Mouse (Mus musculus): ENCODE measurements around the gene Akap6. TPM values are rescaled to one million over a fixed set of nuclear protein-coding genes. Genes with fewer than 3 reads are reported as not detected.

The Akap6 gene
- polyA plus RNA-seq, 1 experiment from 2014 or later: 0.04 TPM

DNA sequence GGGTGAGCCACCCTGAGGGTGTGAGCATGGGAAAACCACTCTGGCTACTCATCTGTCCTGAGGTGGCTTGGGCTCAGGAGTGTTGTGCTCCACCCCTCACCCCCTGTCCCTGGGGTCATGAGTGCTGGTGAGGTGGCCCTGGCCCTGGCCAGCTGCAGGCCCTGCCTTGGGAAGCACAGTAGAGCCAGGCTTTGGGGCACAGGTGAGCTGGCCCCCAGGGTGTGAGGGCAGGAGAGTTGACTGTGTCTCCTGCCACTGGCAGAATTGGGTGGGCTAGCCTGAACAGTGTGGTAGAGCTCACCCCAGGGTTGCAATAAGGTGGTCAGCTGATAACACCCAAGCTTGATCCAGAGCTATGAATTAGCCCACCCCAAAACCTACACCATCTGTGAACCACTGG is 86.0 kb downstream of the Akap6 start:
- Histone ChIP-seq H3K4me2 (ENCODE audit: low read depth, low read length) (no peak overlapping the region), H3K4me1 (ENCODE audit: control insufficient read depth, low read depth, low read length) (no peaks in the 10 kb centered on the region), H3K36me3 (ENCODE audit: control insufficient read depth, insufficient read depth) (no peaks in the 10 kb centered on the region), H3K9ac (ENCODE audit: low read depth, low read length) (no peak overlapping the region), H3K27ac (ENCODE audit: low read length) (no peak overlapping the region), H3K4me3 (ENCODE audit: low read depth, low read length) (no peak overlapping the region), H3K9me3 (replicated peaks; ENCODE audit: control insufficient read depth, low read length) (no peaks in the 10 kb centered on the region), H3K27me3 (ENCODE audit: control insufficient read depth, insufficient read depth, low read depth, low read length) (no peaks in the 10 kb centered on the region)
- no peak for ATAC-seq (ENCODE audit: low read depth)

GRCm38 (mm10) chr12:52790350-52790768 is 91.2 kb downstream of the Akap6 start:
- Histone ChIP-seq H3K36me3 (ENCODE audit: control insufficient read depth, insufficient read depth) (no peaks in the 10 kb centered on the region), H3K9ac (ENCODE audit: low read depth, low read length) (no peak overlapping the region), H3K9me3 (replicated peaks; ENCODE audit: control insufficient read depth, low read length) (no peaks in the 10 kb centered on the region), H3K27ac (ENCODE audit: low read length) (no peak overlapping the region), H3K27me3 (ENCODE audit: control insufficient read depth, insufficient read depth, low read depth, low read length) (no peaks in the 10 kb centered on the region), H3K4me1 (ENCODE audit: control insufficient read depth, low read depth, low read length) (no peaks in the 10 kb centered on the region), H3K4me2 (ENCODE audit: low read depth, low read length) (no peak overlapping the region), H3K4me3 (ENCODE audit: low read depth, low read length) (no peak overlapping the region)
- no peak for ATAC-seq (ENCODE audit: low read depth)
- 18% methylated on average over 8 of the region's 8 CpGs for WGBS (ENCODE audit: insufficient replicate concordance)

GRCm38 (mm10) chr12:52794131-52794530 is 94.9 kb downstream of the Akap6 start:
- no peak overlapping the region for H3K9ac ChIP-seq (ENCODE audit: low read depth, low read length)
- no peaks in the 10 kb centered on the region for H3K4me1 ChIP-seq (ENCODE audit: control insufficient read depth, low read depth, low read length)
- no peak overlapping the region for H3K4me3 ChIP-seq (ENCODE audit: low read depth, low read length)
- H3K27me3 ChIP-seq (ENCODE audit: control insufficient read depth, insufficient read depth, low read depth, low read length): no peaks in the 10 kb centered on the region
- H3K27ac ChIP-seq (ENCODE audit: low read length): no peak overlapping the region
- H3K36me3 ChIP-seq (ENCODE audit: control insufficient read depth, insufficient read depth): no peaks in the 10 kb centered on the region
- no peak overlapping the region for H3K4me2 ChIP-seq (ENCODE audit: low read depth, low read length)
- ATAC-seq (ENCODE audit: low read depth): no peak
- no peaks in the 10 kb centered on the region for H3K9me3 ChIP-seq (replicated peaks; ENCODE audit: control insufficient read depth, low read length)
- 68% methylated on average over 4 of the region's 4 CpGs for WGBS (ENCODE audit: insufficient replicate concordance)

DNA sequence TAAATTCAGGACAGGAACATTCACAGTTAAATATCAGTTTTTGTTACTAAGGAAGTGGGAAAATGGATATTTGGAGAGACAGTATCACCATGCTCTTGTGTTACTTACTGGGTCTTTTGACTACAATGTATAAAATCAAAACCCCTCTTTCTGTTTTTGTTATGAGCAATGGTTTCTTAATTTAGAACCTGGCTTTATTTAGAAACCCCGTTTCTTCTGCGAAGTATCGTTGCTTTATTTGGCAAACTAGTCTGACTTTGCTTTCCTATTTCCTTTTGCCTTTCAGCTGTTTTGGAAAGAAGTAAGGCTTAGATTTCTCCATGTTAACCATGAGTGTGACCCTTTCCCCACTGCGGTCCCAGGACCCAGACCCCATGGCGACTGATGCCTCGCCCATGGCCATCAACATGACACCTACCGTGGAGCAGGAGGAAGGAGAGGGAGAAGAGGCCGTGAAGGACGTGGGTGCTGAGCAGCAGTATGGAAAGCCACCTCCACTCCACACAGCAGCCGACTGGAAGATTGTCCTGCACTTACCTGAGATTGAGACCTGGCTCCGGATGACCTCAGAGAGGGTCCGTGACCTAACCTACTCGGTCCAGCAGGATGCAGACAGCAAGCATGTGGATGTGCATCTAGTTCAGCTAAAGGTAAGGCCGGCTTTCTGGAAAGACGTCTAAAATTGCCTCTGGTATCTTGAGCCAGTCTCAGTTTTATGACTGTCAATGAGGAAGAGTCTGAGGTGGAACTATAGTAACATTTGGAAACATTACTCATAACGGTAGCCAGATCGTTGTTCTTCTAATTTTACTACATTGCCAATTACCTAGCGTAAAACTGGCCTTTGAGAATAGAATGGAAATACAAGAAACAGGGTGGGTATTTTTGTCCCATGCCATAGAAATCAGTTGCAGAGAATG is 96.6 kb downstream of the Akap6 start:
- Histone ChIP-seq H3K4me1 (ENCODE audit: control insufficient read depth, low read depth, low read length) (no peaks in the 10 kb centered on the region), H3K9ac (ENCODE audit: low read depth, low read length) (no peak overlapping the region), H3K4me3 (ENCODE audit: low read depth, low read length) (no peak overlapping the region), H3K36me3 (ENCODE audit: control insufficient read depth, insufficient read depth) (no peaks in the 10 kb centered on the region), H3K27ac (ENCODE audit: low read length) (no peak overlapping the region), H3K27me3 (ENCODE audit: control insufficient read depth, insufficient read depth, low read depth, low read length) (no peaks in the 10 kb centered on the region), H3K4me2 (ENCODE audit: low read depth, low read length) (no peak overlapping the region), H3K9me3 (replicated peaks; ENCODE audit: control insufficient read depth, low read length) (no peaks in the 10 kb centered on the region)
- no peak for ATAC-seq (ENCODE audit: low read depth)
- 77% methylated on average over 18 of the region's 18 CpGs for WGBS (ENCODE audit: insufficient replicate concordance)

DNA sequence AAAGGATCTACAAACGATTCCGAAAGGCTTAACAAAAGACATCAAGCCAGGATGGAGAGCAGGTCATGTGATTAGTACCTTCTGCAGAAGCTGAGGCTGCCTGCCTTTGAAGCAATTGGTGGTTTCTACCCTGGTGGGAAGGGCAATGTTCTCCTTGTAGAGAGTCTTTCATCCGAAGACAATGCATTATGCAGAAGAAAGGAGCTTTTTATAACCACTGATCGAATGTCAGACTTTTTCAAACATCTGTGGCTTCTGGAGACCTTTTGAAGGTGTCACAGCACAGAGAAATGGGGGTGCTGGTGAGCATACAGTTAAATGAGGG is 97.2 kb downstream of the Akap6 start:
- no peak overlapping the region for H3K4me3 ChIP-seq (ENCODE audit: low read depth, low read length)
- H3K4me2 ChIP-seq (ENCODE audit: low read depth, low read length): no peak overlapping the region
- H3K27ac ChIP-seq (ENCODE audit: low read length): no peak overlapping the region
- H3K9me3 ChIP-seq (replicated peaks; ENCODE audit: control insufficient read depth, low read length): no peaks in the 10 kb centered on the region
- no peaks in the 10 kb centered on the region for H3K27me3 ChIP-seq (ENCODE audit: control insufficient read depth, insufficient read depth, low read depth, low read length)
- no peaks in the 10 kb centered on the region for H3K4me1 ChIP-seq (ENCODE audit: control insufficient read depth, low read depth, low read length)
- H3K9ac ChIP-seq (ENCODE audit: low read depth, low read length): no peak overlapping the region
- 52% methylated on average over 4 of the region's 4 CpGs for WGBS (ENCODE audit: insufficient replicate concordance)
- ATAC-seq (ENCODE audit: low read depth): no peak
- no peaks in the 10 kb centered on the region for H3K36me3 ChIP-seq (ENCODE audit: control insufficient read depth, insufficient read depth)

GRCm38 (mm10) chr12:52799717-52800116 is 100.5 kb downstream of the Akap6 start:
- H3K4me1 ChIP-seq (ENCODE audit: control insufficient read depth, low read depth, low read length): no peaks in the 10 kb centered on the region
- H3K27me3 ChIP-seq (ENCODE audit: control insufficient read depth, insufficient read depth, low read depth, low read length): no peaks in the 10 kb centered on the region
- WGBS (ENCODE audit: insufficient replicate concordance): 70% methylated on average over 9 of the region's 9 CpGs
- no peak overlapping the region for H3K4me3 ChIP-seq (ENCODE audit: low read depth, low read length)
- H3K9me3 ChIP-seq (replicated peaks; ENCODE audit: control insufficient read depth, low read length): no peaks in the 10 kb centered on the region
- H3K4me2 ChIP-seq (ENCODE audit: low read depth, low read length): no peak overlapping the region
- no peak overlapping the region for H3K9ac ChIP-seq (ENCODE audit: low read depth, low read length)
- H3K36me3 ChIP-seq (ENCODE audit: control insufficient read depth, insufficient read depth): no peaks in the 10 kb centered on the region
- H3K27ac ChIP-seq (ENCODE audit: low read length): no peak overlapping the region
- no peak for ATAC-seq (ENCODE audit: low read depth)

DNA sequence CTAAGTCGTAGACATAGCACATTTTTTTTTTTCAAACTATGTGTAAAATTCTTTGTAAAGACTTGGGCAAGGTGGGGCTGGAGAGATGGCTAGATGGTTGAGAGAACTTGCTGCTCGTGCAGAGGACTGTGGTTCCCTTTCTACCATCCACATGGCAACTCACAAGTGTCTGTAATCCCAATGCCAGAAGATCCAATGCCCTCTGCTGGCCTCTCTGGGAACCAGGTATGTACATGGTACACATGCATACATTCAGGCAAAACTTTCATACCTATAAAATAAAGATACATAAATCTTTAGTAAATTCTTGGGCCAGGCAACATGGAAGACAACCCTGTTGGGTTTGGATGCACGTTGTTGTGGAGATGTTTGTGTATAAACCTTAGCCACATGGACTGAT is 107.1 kb downstream of the Akap6 start:
- Histone ChIP-seq H3K27ac (ENCODE audit: low read length) (no peak overlapping the region), H3K27me3 (ENCODE audit: control insufficient read depth, insufficient read depth, low read depth, low read length) (no peaks in the 10 kb centered on the region), H3K4me2 (ENCODE audit: low read depth, low read length) (no peak overlapping the region), H3K36me3 (ENCODE audit: control insufficient read depth, insufficient read depth) (no peaks in the 10 kb centered on the region), H3K9ac (ENCODE audit: low read depth, low read length) (no peak overlapping the region), H3K4me1 (ENCODE audit: control insufficient read depth, low read depth, low read length) (no peaks in the 10 kb centered on the region), H3K4me3 (ENCODE audit: low read depth, low read length) (no peak overlapping the region), H3K9me3 (replicated peaks; ENCODE audit: control insufficient read depth, low read length) (no peaks in the 10 kb centered on the region)
- 41% methylated on average over 3 of the region's 3 CpGs for WGBS (ENCODE audit: insufficient replicate concordance)
- ATAC-seq (ENCODE audit: low read depth): no peak

- H3K4me1 ChIP-seq (ENCODE audit: control insufficient read depth, low read depth, low read length): no peaks in the 10 kb centered on the region
- H3K9me3 ChIP-seq (replicated peaks; ENCODE audit: control insufficient read depth, low read length): no peaks in the 10 kb centered on the region
- H3K4me2 ChIP-seq (ENCODE audit: low read depth, low read length): no peak overlapping the region
- no peaks in the 10 kb centered on the region for H3K36me3 ChIP-seq (ENCODE audit: control insufficient read depth, insufficient read depth)
- 26% methylated on average over 7 of the region's 7 CpGs for WGBS (ENCODE audit: insufficient replicate concordance)
- H3K27me3 ChIP-seq (ENCODE audit: control insufficient read depth, insufficient read depth, low read depth, low read length): no peaks in the 10 kb centered on the region
- no peak overlapping the region for H3K9ac ChIP-seq (ENCODE audit: low read depth, low read length)
- H3K4me3 ChIP-seq (ENCODE audit: low read depth, low read length): no peak overlapping the region
- no peak for ATAC-seq (ENCODE audit: low read depth)
- no peak overlapping the region for H3K27ac ChIP-seq (ENCODE audit: low read length)
Observed at GRCm38 (mm10) chr12:52818588-52818987, 119.4 kb downstream of the Akap6 start.

DNA sequence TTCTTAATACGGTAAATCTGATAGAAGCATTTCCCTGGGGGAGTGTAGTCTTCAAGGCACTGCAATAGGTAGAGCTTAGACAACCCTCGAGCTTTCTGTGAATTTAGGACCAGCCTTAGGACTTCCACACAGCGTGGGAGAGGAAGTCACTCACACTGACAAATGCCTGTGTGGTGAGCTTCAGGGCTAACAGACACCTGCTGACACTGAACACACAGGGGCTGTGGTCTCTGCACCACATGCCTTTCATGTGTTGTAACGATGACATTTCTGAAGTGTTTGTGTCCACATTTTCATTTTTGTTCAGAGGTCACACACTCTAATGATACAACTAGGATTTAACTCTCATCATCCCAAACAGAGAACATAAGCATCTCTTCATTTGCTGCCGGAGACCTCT is 125.6 kb downstream of the Akap6 start:
- Histone ChIP-seq H3K4me1 (ENCODE audit: control insufficient read depth, low read depth, low read length) (no peaks in the 10 kb centered on the region), H3K9me3 (replicated peaks; ENCODE audit: control insufficient read depth, low read length) (no peaks in the 10 kb centered on the region), H3K36me3 (ENCODE audit: control insufficient read depth, insufficient read depth) (no peaks in the 10 kb centered on the region), H3K9ac (ENCODE audit: low read depth, low read length) (no peak overlapping the region), H3K27ac (ENCODE audit: low read length) (no peak overlapping the region), H3K4me3 (ENCODE audit: low read depth, low read length) (no peak overlapping the region), H3K4me2 (ENCODE audit: low read depth, low read length) (no peak overlapping the region), H3K27me3 (ENCODE audit: control insufficient read depth, insufficient read depth, low read depth, low read length) (no peaks in the 10 kb centered on the region)
- 49% methylated on average over 5 of the region's 5 CpGs for WGBS (ENCODE audit: insufficient replicate concordance)
- no peak for ATAC-seq (ENCODE audit: low read depth)
